In genomic region chr2:35849632-35850230, GRCm38 (mm10) we compare ENCODE assay signal across 12 mouse cellular contexts.
A peak's percentile ranks its signal among the peaks of the same experiment; 100 is the strongest.
DNase-seq lines count a peak whose midpoint lies in the region; ATAC-seq and TF ChIP-seq lines count a peak whose summit lies in the region.
"Had no signal": no experiment of that assay in that cellular context is flagged by ENCODE, and none has a peak within 500 bp of the region (broad histone marks: within the 10 kb centered on the region; RNA-seq: fewer than 3 reads in every experiment).

No protein-coding gene starts in this region.

- intact Hi-C loops in gastrocnemius, adult 2 months (cut with DNase I): no loop called here

- H3K27me3 ChIP-seq in neural tube, embryonic 11.5 days (ENCODE audit: control insufficient read depth, insufficient read depth, low read length): no peaks in the 10 kb centered on the region
- peaks cover 3% of the 10 kb centered on the region; the same call in 1 of the 2 replicates for H3K27me3 ChIP-seq in midbrain, embryonic 13.5 days

- H3K4me2 ChIP-seq in neural tube, embryonic 11.5 days (ENCODE audit: low read depth): no peak overlapping the region
- H3K4me2 ChIP-seq in midbrain, embryonic 13.5 days (replicated peaks): no peak overlapping the region
- H3K4me2 ChIP-seq: liver, embryonic 13.5 days had no signal

- ATAC-seq in neural tube, embryonic 11.5 days (ENCODE audit: insufficient read depth, low FRiP score, low TSS enrichment): peak; percentile 35; the same call in 1 of the 2 replicates
- ATAC-seq in midbrain, embryonic 13.5 days: peak; percentile 79

- WGBS in neural tube, embryonic 11.5 days: 53% methylated on average over 10 of the region's 10 CpGs
- WGBS in midbrain, embryonic 13.5 days: 37% methylated on average over 10 of the region's 10 CpGs

- no peaks in the 10 kb centered on the region for H3K36me3 ChIP-seq in neural tube, embryonic 11.5 days (ENCODE audit: control insufficient read depth, insufficient read depth, low read length)
- no peaks in the 10 kb centered on the region for H3K36me3 ChIP-seq in midbrain, embryonic 13.5 days
- H3K36me3 ChIP-seq: liver, embryonic 13.5 days had no signal

- no peaks in the 10 kb centered on the region for H3K9me3 ChIP-seq in neural tube, embryonic 11.5 days (ENCODE audit: control insufficient read depth, low read length)
- H3K9me3 ChIP-seq in midbrain, embryonic 13.5 days: no peaks in the 10 kb centered on the region
- H3K9me3 ChIP-seq: liver, embryonic 13.5 days had no signal

- DNase-seq in embryo, embryonic 10 days (ENCODE audit: low spot score): peak; percentile 39
- no peak for DNase-seq in embryo, embryonic 9.5 days (ENCODE audit: extremely low spot score)
- DNase-seq in neural tube, embryonic 11.5 days (ENCODE audit: low spot score): no peak
- DNase-seq in neural tube, embryonic 10.5 days (ENCODE audit: extremely low spot score, low spot score): no peak
- DNase-seq in right cerebral cortex, adult 18-20 months: no peak
- no peak for DNase-seq in gastrocnemius, adult 2 months
- DNase-seq in layer of hippocampus, postnatal 36 days: no peak
- DNase-seq: adrenal gland, postnatal 14 days; heart, adult 2 months; heart, postnatal 10 days; liver, embryonic 13.5 days had no signal

- H3K4me1 ChIP-seq in neural tube, embryonic 11.5 days (ENCODE audit: control insufficient read depth, insufficient read depth, low read length): peaks cover 5% of the 10 kb centered on the region; the same call in 1 of the 2 replicates
- peaks cover 48% of the 10 kb centered on the region for H3K4me1 ChIP-seq in midbrain, embryonic 13.5 days (replicated peaks)
- H3K4me1 ChIP-seq: liver, embryonic 13.5 days had no signal

- H3K9ac ChIP-seq in neural tube, embryonic 11.5 days (ENCODE audit: low read length): no peak overlapping the region
- no peak overlapping the region for H3K9ac ChIP-seq in midbrain, embryonic 13.5 days (replicated peaks)
- H3K9ac ChIP-seq: liver, embryonic 13.5 days had no signal

- TF ChIP-seq CTCF in gastrocnemius, adult 2 months (IDR thresholded peaks at IDR 0.05): no peak

- no peak overlapping the region for H3K27ac ChIP-seq in neural tube, embryonic 11.5 days (ENCODE audit: low read depth, low read length)
- H3K27ac ChIP-seq in midbrain, embryonic 13.5 days: 0 out of 2 replicates have a peak overlapping the region, but pooled peaks have one; percentile 0
- no peak overlapping the region for H3K27ac ChIP-seq in gastrocnemius, adult 2 months
- H3K27ac ChIP-seq: heart, adult 2 months; liver, embryonic 13.5 days had no signal

- no peak overlapping the region for H3K4me3 ChIP-seq in neural tube, embryonic 11.5 days (ENCODE audit: low read depth, low read length)
- no peak overlapping the region for H3K4me3 ChIP-seq in midbrain, embryonic 13.5 days (replicated peaks)
- H3K4me3 ChIP-seq in gastrocnemius, adult 2 months: no peak overlapping the region
- H3K4me3 ChIP-seq: heart, adult 2 months; liver, embryonic 13.5 days had no signal
